ENCODE assay signal across 9 mouse cellular contexts in the genomic region with DNA sequence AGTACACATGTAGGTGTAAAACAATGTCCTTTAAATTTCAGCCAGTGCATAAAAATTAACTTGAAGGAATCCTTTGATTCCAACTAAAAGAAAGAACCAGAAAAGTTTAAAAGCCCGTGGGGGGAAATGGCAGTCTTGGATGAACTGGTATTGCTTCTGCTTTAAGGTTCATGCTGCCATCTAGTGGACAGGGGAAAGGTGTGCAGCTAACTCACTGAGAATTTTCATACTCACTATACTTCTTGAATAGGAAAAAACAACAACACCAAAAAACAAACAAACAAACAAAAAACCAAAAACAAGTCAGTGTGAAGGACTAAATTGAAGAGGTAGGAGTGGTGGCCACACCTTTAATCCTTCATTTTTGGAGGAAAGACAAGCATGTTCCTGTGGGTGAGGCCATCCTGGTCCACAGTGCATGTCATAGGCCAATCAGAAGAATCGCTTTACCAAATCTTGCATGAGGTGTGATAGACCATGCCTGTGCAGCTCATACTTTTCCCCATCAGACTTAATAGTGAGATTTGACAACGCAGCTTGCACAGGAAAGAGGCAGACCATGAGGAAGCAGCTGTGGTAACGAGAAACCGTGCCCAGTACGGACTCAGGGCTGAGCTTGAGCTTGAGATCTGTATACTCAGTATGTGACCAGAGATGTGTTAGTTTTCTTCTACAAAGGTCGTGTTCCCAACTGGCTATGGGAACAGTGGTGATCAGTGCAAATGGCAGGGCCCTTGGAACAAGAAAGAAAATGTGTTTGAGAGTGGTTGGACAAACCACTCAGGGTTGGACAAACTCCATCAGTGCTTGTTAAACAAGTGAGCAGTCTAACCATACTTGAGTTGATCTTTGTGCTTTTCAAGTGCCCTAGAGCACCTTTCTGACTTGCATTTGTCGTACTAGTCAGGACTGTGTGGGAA. TPM values are rescaled to one million over a fixed set of nuclear protein-coding genes. Genes with fewer than 3 reads are reported as not detected.
DNase-seq lines count a peak whose midpoint lies in the region; ATAC-seq and TF ChIP-seq lines count a peak whose summit lies in the region.
"Had no signal": no experiment of that assay in that cellular context is flagged by ENCODE, and none has a peak within 500 bp of the region (broad histone marks: within the 10 kb centered on the region; RNA-seq: fewer than 3 reads in every experiment).

No protein-coding gene starts in this region.

- no peak overlapping the region for H3K4me3 ChIP-seq in left cerebral cortex, adult 2 months
- H3K4me3 ChIP-seq in limb, embryonic 14.5 days (replicated peaks; ENCODE audit: low read length) = no peak overlapping the region
- H3K4me3 ChIP-seq: heart, embryonic 15.5 days had no signal

- 74% methylated on average over 8 of the region's 8 CpGs for WGBS in limb, embryonic 14.5 days

- ATAC-seq in erythroid progenitor cell, adult 5-6 weeks (replicated peaks; ENCODE audit: low FRiP score, poor library complexity, severe bottlenecking) = 0 out of 2 replicates have a peak, but pooled peaks have one; percentile 46
- ATAC-seq in limb, embryonic 14.5 days (ENCODE audit: low FRiP score, low read depth) = no peak; the same call in 1 of the 2 replicates

- H3K27me3 ChIP-seq in limb, embryonic 14.5 days (ENCODE audit: control insufficient read depth, insufficient read depth, low read length) = no peaks in the 10 kb centered on the region
- H3K27me3 ChIP-seq: heart, embryonic 15.5 days had no signal

- DNase-seq in adrenal gland, adult (ENCODE audit: inconsistent age in 2 of 2, low spot score in 1 of 2) = peak; percentile 13 to 82
- DNase-seq in adrenal gland, adult 2 months = no peak
- DNase-seq in left cerebral cortex, adult 2 months (ENCODE audit: extremely low spot score in 1 of 2, low spot score in 2 of 2) = no peak
- no peak for DNase-seq in left cerebral cortex, postnatal 36 days (ENCODE audit: low spot score in 2 of 2)
- peak; percentile 63 for DNase-seq in R1 (ENCODE audit: low read depth, low spot score)
- peak; percentile 84 for DNase-seq in limb, embryonic 14.5 days (ENCODE audit: low spot score)
- peak; percentile 71 for DNase-seq in retina, postnatal 1 day

- H3K9me3 ChIP-seq in limb, embryonic 14.5 days (ENCODE audit: control insufficient read depth, low read length) = no peaks in the 10 kb centered on the region
- H3K9me3 ChIP-seq: heart, embryonic 15.5 days had no signal

- H3K27ac ChIP-seq in left cerebral cortex, adult 2 months = no peak overlapping the region
- H3K27ac ChIP-seq in limb, embryonic 14.5 days (replicated peaks; ENCODE audit: low read depth, low read length) = no peak overlapping the region
- H3K27ac ChIP-seq: heart, embryonic 15.5 days had no signal

- 0 out of 2 replicates have a peak, but pooled peaks cover 3% of the 10 kb centered on the region for H3K36me3 ChIP-seq in limb, embryonic 14.5 days (ENCODE audit: control insufficient read depth, insufficient read depth, low read length)
- H3K36me3 ChIP-seq: heart, embryonic 15.5 days had no signal

- peaks cover 2% of the 10 kb centered on the region; the same call in 1 of the 2 replicates for H3K4me1 ChIP-seq in limb, embryonic 14.5 days (ENCODE audit: control insufficient read depth, insufficient read depth, low read length)
- H3K4me1 ChIP-seq: heart, embryonic 15.5 days had no signal

- no peak overlapping the region for H3K4me2 ChIP-seq in limb, embryonic 14.5 days (replicated peaks; ENCODE audit: low read depth, low read length, severe bottlenecking)
- H3K4me2 ChIP-seq: heart, embryonic 15.5 days had no signal

- intact Hi-C loops in left cerebral cortex, adult 2 months (cut with DNase I) = loop anchor here (2.0 to 5.0 kb wide), 2 partner anchors 273 to 794 kb away; no protein-coding TSS in a partner anchor
- intact Hi-C loops in left cerebral cortex, postnatal 36 days (cut with DNase I) = loop anchor here (10.0 kb wide), 1 partner anchor 337 kb away; no protein-coding TSS in a partner anchor

- H3K9ac ChIP-seq in limb, embryonic 14.5 days (ENCODE audit: low read depth, low read length, severe bottlenecking) = no peak overlapping the region
- H3K9ac ChIP-seq: heart, embryonic 15.5 days had no signal

- no peak for TF ChIP-seq POLR2A in limb, embryonic 14.5 days (IDR thresholded peaks at IDR 0.05; ENCODE audit: borderline replicate concordance, extremely low read depth, insufficient read depth, insufficient read length)

- TF ChIP-seq CTCF in left cerebral cortex, adult 2 months (IDR thresholded peaks at IDR 0.05) = peak; percentile 95

RNA-seq across cellular contexts. Expression of gene Stx18, which starts 52.8 kb away (rescaled TPM):
- total RNA-seq in adrenal gland, adult 2 months (2021) = 10 to 100 TPM; 31.9 to 37.1 TPM
- 12.9 and 14.6 TPM in 2 replicates for polyA plus RNA-seq in adrenal gland, adult 2 months (2012; rRNA removed)
- total RNA-seq in left cerebral cortex, adult 2 months (2021) = 10 to 100 TPM; 39.2 to 40.9 TPM
- total RNA-seq in left cerebral cortex, postnatal 36 days (2021) = 10 to 100 TPM; 32.5 to 41.2 TPM
- total RNA-seq in erythroid progenitor cell, adult 5-6 weeks (2015; ENCODE audit: low replicate concordance) = 9.0 and 23.5 TPM in 2 replicates
- 10.9 and 12.1 TPM in 2 replicates for total RNA-seq in erythroid progenitor cell, adult 5-6 weeks (2017; ENCODE audit: low replicate concordance)
- polyA plus RNA-seq in limb, embryonic 14.5 days (2012; rRNA removed) = 35.2 and 43.1 TPM in 2 replicates
- 49.0 and 52.3 TPM in 2 replicates for polyA plus RNA-seq in limb, embryonic 14.5 days (2014; fragmentation: Nextera tagmentation; extraction: Ambion mirVana)

Comparison
In these comparisons a context has a peak if more than half of its experiments do, and no peak if none do; other contexts are left out.
1. DNase-seq: peak in adrenal gland, adult (2 of 2), R1 (single experiment), limb, embryonic 14.5 days (single experiment) and retina, postnatal 1 day (single experiment); none in adrenal gland, adult 2 months (single experiment), left cerebral cortex, adult 2 months (0 of 2) and left cerebral cortex, postnatal 36 days (0 of 2).